Mouse (Mus musculus): ENCODE data around the gene Cdc20b.

Cdc20b gene

DNA sequence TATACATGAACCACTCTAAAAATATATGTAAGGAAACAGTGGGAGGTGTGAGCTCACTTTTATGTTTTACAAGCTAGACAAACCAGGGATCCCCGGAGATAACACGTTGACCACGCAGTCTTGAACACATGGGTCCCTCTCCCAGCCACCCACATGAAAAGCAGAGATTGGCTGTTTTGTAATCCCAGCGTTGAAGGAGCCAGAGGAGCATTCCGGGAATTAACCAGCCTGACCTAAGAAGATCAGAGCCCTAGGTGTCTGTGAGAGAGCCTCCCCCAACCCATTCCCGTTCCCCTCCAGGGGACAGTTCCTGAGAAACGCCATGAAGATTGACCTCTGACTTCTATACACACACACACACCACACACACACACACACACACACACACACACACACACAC, 3.6 kb upstream of the Cdc20b start:
- DNase-seq (ENCODE audit: low spot score in 2 of 2), result peak in 1 of 2 experiments; percentile 13

DNA sequence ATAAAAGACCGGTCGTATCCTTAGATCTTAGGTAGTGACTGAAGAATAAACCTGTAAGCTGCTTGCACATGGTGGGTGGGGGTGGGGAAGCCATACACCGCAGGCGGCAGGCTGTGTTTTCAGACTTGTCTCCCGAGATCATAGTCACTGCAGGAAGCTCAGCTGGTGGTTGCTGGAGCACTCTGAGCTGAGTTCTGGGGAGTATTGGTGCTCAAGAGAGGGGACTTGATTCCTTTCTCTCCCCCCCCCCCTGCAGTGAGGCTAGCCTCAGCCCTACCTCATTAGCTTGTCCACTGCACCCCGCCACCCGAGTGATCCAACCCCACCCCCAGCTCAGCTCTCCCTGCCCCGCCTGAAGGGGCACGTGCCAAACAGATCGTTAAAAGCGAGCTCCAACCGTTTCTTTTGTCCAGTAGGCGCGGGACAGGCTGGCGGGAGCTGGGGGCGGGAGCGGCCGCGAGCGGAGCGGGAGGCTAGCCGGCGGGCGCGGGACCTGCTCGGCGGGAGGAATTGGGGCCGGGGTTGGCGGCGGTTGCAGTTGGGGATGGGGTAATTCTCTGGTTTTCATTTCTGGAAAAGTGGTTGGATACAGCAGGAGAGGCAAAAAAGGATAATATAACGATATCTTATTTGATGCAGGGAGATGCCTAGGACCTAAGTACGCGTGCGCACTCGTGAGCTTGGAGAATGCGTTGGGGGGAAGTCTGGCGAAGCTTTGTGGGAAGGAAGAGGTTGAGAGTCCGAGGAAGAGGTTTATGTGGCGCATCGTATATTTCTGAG, 2.9 kb upstream of the Cdc20b start:
- peak; percentile 45 to 46 for DNase-seq (ENCODE audit: low spot score in 2 of 2)

DNA sequence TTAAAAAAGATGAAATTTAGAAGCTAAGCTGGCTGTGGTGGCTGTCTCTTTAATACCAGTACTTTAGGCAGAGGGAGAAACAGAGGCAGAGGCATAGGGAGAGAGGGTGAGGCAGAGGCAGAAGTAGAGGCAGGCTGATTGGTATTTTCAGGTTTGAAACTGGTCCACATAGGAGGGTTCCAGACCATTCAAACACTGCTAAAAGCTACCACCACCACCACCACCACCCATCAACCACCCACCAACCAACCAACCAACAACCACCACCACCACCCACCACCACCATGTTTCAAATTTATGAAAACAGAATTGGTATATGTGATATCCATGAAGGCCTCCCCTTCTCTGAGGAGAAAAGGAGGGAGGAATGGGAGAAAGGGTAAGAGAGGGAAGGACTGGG, 2.1 kb upstream of the Cdc20b start:
- no peak for DNase-seq (ENCODE audit: low spot score in 2 of 2)

DNA sequence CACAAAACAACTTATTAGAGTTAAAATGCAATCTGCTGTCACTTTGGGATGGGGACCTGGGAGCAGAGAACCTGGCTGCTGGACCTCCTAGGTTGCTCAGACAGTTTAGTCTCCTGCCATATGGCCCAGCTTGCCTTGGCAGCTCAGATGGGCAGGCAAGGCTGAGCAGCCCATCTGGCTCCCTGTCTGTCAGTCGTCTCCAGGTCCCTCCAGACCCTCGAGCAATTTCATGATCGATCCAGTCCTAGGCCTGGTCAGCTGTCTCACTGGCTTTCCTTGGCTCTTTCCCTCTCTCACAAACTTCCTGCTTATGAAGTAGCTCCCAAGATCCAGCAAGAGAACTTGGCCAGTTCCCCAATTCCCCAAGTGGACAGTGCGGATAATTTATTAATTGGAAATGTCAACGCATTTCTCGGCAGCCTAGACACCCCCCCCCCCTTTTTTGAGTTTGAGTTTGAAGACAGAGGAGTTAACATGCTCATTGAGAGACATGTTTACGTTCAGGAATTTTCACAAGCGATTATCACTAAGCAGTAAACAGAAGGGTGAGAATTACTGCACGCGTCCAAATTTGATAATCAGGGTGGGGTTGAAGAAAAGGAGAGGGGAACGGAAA, 532 bp upstream of the Cdc20b start:
- DNase-seq (ENCODE audit: low spot score in 2 of 2), result no peak

DNA sequence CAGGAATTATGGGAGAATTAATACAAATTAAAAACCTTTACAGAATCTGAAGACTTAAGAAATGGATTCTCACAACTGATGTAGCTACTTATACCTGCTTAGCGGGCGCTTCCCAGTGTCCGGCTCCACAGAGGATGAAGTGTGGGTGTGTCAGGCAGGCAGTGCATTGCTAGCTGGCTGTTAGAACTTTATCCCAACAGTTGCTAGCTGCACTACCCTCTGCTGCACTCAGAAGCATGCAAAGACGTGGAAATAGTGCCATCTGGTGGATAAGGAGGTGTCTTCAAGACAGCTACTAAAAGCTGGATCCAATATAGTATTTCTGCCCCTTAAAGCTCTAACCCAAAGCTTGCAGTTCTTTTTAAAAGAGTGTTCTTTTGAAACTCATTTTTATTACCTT, 941 bp downstream of the Cdc20b start:
- DNase-seq (ENCODE audit: low spot score in 2 of 2), result peak; percentile 66 to 81

DNA sequence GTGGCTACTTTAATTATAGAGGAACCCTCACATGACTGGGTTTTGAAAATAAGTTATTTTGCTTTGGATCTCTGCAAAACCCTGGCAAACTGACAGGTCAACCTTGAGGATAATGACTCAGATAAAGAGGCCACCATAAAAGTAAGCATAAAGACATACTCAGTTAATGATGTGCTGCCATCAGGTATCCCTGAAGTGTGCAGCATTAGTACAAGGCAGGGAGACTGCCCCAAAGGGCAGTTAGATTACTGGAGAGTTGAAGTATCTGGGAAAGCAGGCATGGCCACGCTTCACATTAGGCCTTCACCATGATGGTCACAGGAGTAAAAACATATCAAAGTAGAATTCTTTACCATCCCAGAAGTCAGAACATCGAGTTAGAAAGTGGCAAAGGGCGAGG, 10.0 kb downstream of the Cdc20b start:
- no peak for DNase-seq (ENCODE audit: low spot score in 2 of 2)

DNA sequence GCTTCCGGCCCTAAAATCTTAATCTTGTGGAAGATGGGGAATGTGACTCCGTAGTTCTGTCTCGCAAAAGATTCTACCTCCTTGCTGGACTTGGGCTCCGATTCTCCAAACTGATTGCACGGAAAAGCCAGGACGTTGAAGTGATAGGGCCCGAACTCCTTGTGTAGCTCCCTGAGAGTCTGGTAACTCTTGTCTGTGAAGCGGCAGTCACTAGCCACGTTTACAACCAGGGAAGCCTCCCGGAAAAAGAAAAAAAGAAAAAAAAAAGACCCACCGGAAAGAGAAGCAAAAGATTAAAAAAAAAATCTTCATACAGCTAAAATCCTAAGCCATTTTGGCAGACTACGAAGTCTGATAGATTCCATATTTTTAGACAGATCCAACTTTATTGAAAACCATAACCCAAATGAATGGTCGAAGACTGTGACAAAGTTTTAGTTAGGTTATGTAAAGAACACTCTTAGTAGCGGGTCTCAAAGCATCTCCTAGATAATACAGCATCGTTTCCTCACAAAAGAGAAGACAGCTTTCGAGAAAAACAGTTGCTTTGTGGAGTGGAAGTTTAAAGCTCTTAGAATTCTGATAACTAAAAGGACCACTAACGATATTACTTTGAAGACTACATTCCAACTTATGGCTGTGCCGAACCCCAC, 10.7 kb downstream of the Cdc20b start:
- DNase-seq (ENCODE audit: low spot score in 2 of 2), result no peak

DNA sequence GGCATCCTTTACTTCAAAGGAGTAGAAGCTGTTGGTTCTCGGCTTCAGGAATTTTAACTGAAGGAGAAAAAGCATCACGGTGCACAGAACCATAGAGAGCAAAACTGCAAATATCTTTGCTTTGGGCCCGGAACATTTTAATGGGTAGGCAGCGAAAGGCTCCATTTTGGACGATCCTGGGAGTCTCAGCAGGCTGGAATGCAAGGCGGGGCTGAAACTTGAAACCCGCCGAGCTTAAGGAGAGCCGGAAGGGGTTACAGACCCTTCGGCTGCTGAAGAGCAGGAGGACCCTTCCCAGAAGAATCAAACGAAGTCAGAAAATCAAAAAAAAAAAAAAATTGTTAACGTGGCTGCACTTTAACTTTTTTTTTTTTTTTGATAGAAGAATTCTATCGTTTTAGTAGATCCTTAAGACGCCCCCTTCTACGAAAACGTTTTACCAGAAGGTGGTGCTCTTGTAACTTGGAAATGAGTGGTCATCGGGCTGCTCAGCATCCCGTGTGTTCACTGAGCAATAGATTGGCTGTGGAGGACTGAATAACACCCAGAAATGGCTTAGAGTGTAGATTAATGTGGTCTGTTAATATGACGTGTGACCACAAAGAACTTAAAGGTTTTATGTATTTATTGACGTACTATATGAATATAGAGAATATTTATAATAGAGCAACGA, 11.4 kb downstream of the Cdc20b start, which contains the start of gene Gpx8:
TSS of gene Gpx8 (minus strand) at position 200 of the 673 bp plus-strand sequence.
- peak; percentile 19 to 61 for DNase-seq (ENCODE audit: low spot score in 2 of 2)

DNA sequence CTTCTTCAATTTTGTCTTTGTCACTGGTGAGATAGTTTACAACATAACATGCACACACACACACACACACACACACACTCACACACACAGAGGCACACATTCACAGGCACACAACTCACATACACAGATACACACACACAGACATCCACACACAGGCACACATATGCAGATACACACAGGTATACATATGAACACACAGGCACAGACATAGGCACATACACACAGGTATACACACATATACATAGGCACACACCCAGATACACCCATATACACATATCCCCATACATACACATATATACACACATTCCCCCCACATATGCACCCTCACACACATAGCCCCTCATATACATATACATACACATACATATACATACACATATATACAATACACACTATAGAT, 12.1 kb downstream of the Cdc20b start:
- DNase-seq (ENCODE audit: low spot score in 2 of 2), result no peak

DNA sequence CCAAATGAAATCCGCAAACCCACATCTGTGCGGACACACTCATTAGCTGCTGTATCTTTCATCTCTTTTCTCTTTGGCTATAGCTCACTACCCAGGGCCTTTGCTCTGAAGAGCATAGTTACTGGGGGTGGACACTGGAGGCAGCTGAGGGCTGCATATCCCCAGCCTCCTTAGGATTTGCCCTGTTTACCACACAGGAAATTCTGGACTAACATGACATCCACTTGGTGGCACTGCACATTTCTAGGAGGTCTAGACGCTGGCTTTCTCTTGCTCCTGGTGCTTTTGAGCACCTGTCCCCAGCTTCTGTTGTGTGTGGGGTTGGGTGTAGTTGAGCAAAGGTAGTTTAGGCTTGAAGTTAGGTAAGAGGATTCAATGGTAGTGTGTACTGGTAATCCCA, 12.7 kb downstream of the Cdc20b start:
- DNase-seq (ENCODE audit: low spot score in 2 of 2), result no peak

DNA sequence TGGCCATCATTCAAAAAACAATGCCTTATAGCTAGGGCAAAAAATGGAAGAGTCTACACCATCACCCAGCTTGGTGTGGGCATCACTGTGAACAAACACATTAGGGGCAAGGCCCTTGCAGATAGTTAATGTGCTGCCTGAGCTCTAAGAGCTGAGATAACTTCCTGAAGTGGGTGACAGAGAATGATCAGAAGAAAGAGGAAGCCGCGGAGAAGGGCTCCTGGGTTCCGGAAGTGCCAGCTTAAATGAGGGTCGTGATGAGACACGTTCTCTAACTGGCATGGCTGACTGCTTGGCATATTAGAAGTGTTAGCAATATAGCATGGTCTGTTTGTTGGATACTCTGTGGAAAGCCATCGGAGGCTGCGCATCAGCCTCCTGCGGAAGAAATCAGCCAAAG, 19.3 kb downstream of the Cdc20b start:
- no peak for DNase-seq (ENCODE audit: low spot score in 2 of 2)

DNA sequence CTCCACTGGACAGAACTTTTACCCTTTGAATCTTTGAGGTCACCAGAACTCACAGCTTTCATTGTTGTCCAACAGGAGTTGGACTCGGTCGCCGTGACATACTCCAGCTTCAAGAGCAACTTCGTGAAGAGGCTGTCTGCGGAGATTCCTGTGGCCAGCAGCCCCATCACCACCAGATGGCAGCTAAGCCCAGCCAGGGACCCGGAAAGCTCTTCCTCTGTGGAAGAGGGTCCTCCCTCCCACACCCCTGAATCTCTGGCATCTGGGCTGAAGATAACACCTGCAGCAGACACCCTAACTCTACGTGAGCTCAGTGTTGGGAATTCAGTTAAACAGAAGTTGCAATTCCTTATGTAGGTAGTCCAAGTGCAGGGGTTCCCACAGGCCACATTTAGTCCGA, 20.9 kb downstream of the Cdc20b start:
- DNase-seq (ENCODE audit: low spot score in 2 of 2), result peak in 1 of 2 experiments; percentile 22

DNA sequence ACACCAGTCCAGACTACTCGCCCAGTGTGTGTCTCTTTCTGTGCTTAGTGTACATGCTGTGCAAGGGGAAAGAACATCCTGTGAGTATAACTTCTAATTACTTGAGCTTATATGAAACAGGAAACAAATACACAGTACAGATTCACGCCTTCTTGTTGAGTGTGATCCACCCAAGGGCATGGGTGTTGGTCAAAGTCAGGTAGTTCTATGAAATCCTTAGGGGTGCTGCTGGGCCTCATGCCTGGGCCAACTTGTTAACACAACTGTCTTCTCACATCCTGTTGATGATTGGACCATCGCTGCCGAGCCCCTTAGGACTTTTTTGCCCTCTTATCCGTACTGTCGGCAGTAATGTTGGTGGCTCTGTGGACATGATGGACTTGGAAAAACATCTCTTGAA, 26.8 kb downstream of the Cdc20b start:
- DNase-seq (ENCODE audit: low spot score in 2 of 2), result no peak

DNA sequence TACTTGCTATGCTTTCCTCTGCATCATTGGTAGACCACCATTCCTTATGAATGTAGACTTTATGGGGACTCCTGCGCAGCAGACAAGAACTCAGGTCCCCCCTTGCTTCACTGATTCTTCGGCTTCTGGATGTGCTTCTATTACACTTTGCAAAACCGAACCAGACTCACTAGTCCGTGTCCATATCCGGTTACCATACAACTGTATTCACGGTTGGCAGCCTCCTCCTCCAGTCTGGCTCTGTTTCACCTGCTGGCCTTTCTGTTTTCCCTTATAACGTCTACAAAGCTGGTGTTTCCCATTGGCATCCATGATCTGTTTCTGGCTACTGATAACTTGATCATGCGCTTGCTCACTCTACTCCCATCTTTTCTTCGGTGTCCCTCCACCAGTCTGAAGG, 29.6 kb downstream of the Cdc20b start:
- no peak for DNase-seq (ENCODE audit: low spot score in 2 of 2)

DNA sequence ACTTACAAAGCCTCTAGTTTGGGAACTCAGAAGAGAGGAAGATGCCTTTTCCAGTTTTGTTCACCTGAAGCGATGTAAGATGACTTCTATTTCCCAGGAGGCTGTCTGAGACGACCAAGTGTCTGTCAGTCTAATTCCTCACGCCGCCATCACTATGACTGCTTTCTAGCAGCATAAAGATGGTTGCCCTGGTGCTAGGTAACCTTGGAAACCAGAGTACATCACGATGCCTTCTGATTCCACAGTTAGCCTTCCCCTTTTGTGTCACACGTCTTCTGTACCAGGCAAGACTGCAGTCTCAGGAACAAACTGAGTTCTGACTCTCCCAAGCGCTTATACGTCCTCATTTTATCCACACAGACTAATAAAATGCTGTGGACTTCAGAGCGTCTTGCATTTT, 44.1 kb downstream of the Cdc20b start:
- DNase-seq (ENCODE audit: low spot score in 2 of 2), result no peak

DNA sequence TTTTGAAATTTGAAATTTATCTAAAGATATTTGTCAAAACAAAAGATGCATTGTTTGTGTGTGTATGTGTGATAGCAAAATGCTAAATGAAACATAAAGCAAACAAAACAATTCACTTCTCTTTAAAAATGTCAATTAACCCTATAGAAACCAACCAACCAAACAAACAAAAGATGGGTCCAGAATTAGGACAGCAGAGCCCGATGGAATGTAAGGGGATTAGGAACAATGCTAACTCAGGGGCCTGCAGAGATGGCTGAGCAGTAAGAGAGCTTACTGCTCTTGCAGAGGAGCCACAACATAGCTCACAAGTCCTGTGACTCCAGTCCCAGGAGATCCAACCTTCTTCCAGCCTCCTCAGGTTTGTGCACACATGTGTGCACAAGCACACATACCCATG, 47.2 kb downstream of the Cdc20b start:
- DNase-seq (ENCODE audit: low spot score in 2 of 2), result no peak

DNA sequence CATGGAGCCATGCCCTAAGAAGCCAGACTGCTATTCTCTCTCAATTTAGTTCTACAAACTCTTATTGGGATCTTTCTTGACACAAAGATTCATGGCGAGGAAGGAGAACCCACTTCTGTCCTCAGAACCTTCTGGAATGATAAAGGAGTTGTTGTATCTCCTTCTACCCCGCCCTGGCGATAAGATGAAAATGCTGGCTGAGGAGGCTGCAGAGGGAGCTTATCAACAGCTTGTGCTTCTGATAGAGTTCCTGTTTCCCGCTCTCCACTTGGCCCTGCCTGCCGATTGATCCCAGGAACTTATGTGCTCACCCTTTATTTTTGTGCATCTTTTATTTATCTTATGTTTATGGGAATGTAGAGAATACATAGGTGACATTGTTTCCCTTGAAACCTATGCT, 49.8 kb downstream of the Cdc20b start:
- no peak for DNase-seq (ENCODE audit: low spot score in 2 of 2)

DNA sequence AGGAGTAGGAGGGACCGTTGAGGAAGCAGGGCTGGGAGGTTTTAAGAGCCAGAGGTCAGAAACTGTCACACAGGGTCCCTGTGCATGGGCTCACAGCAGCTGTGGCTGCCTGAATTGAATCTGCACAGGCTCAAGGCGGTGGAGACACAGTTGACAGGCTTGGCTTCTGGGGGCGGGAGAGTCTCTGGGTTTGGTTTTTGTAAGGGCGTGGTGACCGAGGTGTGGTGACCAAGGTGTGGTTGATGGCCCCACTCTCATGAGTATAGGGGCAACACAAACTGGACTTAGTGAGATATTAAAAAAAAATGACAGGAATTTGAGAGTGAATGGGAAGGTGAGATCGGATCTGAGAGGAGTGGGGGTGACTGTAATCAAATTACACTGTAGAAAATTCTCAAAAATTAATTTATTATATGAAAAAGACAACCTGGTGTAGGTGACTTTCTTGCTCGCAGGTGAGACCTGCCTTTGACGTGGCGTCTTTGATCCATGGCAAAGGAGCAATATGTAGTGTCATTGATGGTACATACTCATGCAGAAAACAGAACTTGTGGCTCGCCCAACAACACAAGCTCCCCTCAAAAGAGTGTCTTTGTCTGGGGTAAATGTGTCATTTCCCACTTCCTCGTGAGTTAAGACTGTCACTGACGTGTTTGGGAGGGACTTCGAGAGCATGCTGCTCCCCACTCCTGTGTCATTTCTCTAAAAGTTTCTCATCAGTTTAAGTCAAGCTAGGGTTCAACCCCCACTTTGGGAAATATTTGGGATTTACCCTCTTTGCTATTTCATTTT, 52.5 kb downstream of the Cdc20b start:
- no peak for DNase-seq (ENCODE audit: low spot score in 2 of 2)

DNA sequence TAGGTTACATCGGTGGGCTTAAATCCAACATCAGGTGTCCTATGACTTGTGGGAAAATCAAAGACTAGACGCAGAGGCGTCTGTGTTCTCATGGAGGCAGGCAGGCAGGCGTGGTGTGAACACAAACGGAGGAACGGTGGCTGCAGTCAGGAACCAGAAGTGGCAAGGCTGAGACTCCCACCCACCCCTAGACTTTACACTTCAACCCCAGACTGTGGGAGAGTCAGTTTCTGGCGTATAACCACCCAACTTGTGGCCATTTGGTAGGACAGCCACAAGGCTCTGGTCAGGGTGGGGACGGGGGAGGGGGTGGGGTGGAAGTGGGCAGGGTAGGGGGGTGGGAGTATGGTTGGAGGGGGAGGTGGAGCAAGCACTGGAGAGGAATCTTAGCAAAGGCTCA, 55.6 kb downstream of the Cdc20b start:
- DNase-seq (ENCODE audit: low spot score in 2 of 2), result no peak

DNA sequence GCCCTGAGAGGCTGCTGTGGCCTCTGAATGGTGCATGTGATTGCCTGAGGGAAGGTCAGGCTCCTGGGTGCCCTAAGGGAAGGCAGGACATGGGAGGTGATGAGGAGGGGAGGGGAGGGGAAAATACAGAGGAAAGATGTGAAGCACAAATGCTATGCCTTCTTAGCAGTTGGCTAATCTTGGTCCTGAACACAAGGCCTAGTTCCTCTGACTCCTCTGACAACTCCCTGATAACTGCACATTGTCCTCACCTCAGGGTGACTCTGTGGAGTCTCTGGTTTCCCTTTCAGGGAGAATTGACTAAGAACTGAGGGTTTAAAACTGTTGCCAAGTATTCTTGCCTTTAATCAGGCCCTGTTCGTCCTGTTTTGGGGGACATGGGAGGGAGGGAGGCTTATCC, 59.7 kb downstream of the Cdc20b start:
- DNase-seq (ENCODE audit: low spot score in 2 of 2), result no peak

DNA sequence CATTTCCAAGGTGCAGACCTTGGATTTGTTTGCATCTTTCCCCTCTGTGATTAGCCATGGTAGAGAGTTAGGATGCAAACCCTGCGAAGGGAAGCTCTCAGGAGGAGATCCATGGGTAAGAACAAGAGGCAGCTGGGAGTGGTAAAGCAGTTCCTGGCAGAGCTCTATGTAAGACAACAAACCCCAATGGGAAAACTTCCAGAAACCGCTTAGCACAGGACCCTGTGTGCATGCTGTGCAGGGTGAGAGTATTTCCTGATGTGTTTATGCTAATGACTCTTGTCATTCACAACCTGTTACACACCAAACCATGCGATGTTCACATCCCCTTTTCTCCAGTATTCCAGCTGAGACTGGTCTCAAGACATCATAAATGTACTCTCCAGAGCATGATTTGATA, 62.1 kb downstream of the Cdc20b start:
- DNase-seq (ENCODE audit: low spot score in 2 of 2), result no peak

DNA sequence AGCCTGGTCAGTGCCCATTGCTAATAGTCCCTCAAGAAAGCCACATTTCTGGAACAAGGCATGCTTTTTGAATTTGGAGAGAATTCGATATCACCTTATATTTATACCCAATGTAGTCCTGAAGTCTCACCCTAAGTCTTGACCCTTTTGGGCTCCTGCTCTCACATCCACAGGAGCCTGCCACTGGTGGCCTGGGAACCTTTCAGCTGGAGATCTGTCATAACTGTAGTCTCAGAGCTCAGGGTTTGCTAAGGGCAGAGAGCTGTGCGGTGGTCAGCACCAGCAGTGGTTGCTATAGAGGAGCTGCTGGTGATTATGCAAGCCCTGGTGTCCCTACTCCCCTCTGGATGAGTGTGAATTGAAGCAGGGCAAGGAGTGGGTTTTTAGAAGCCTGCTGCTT, 63.5 kb downstream of the Cdc20b start:
- DNase-seq (ENCODE audit: low spot score in 2 of 2), result no peak

Measured in frontal cortex, postnatal 36 days (tissue).